Mouse (Mus musculus) heart, embryonic 14.5 days (tissue): ENCODE measurements at regions not wholly inside any gene's neighbourhood (a gene's known extent, or its start where the extent isn't known, plus 50 kb on each side); places are given as distances from the start of the nearest gene placed in this dataset.

Experiments
- ATAC-seq: fragments of 200-750 bp; cut with Nextera tagmentation; 2 replicates; pipeline ENCODE4 v1.8.0; 2017; ENCODE audit warnings: low read depth, moderate TSS enrichment; ENCODE audit not compliant: insufficient number of reproducible peaks, insufficient read depth, low FRiP score
- H3K27ac ChIP-seq, 2 experiments: fragments of 200-500 bp in 1 of 2; fragments of 300-500 bp in 1 of 2; sonication (generic) in 1 of 2; replicated peaks in 1 of 2; 2 replicates each; pipeline ENCODE4 v1.5.1; 2012 to 2014; ENCODE audit warnings: low read depth in 2 of 2, low read length in 2 of 2, control low read depth in 1 of 2, mild to moderate bottlenecking in 1 of 2, mixed read lengths in 1 of 2; ENCODE audit not compliant: control insufficient read depth in 1 of 2, insufficient read depth in 1 of 2
- H3K27me3 ChIP-seq: fragments of 300-500 bp; sonication (generic); 2 replicates; pipeline ENCODE4 v1.6.1; 2014; ENCODE audit warnings: mild to moderate bottlenecking, low read length, control low read depth; ENCODE audit not compliant: control insufficient read depth, insufficient read depth
- H3K36me3 ChIP-seq: fragments of 300-500 bp; sonication (generic); 2 replicates; pipeline ENCODE4 v1.6.1; 2014; ENCODE audit warnings: mild to moderate bottlenecking, control low read depth, low read length, mixed read lengths; ENCODE audit not compliant: control insufficient read depth, insufficient read depth
- H3K4me1 ChIP-seq, 2 experiments: fragments of 200-500 bp in 1 of 2; fragments of 300-500 bp in 1 of 2; sonication (generic) in 1 of 2; 2 replicates each; pipeline ENCODE4 v1.6.1; 2012 to 2014; ENCODE audit warnings: low read length in 2 of 2, control low read depth in 1 of 2, mixed read lengths in 1 of 2; ENCODE audit not compliant: control insufficient read depth in 2 of 2, insufficient read depth in 2 of 2
- H3K4me2 ChIP-seq: fragments of 300-500 bp; sonication (generic); 2 replicates; pipeline ENCODE4 v1.6.1; 2014; ENCODE audit warnings: mild to moderate bottlenecking, low read length
- H3K4me3 ChIP-seq, 2 experiments: fragments of 200-500 bp in 1 of 2; fragments of 300-500 bp in 1 of 2; sonication (generic) in 1 of 2; 2 replicates each; pipeline ENCODE4 v1.5.1; 2012 to 2014; ENCODE audit warnings: low read length in 2 of 2, mild to moderate bottlenecking in 2 of 2, control low read depth in 1 of 2, low read depth in 1 of 2, moderate library complexity in 1 of 2; ENCODE audit not compliant: control insufficient read depth in 1 of 2, insufficient read depth in 1 of 2
- H3K9ac ChIP-seq: fragments of 300-500 bp; sonication (generic); 2 replicates; pipeline ENCODE4 v1.6.1; 2014; ENCODE audit warnings: mild to moderate bottlenecking, low read length
- H3K9me3 ChIP-seq: fragments of 300-500 bp; sonication (generic); 2 replicates; pipeline ENCODE4 v1.6.1; 2016; ENCODE audit warnings: low read length, control low read depth; ENCODE audit not compliant: control insufficient read depth
- WGBS: fragments of 180-500 bp; shearing (Covaris S2); extraction: QIAGEN DNeasy Blood & Tissue Kit; methylation state at CpG from one replicate; pipeline ENCODE4 v1.1.7; 2014; 5-methylcytosine and 5-hydroxymethylcytosine counted together

GRCm38 (mm10) chr11:23148048-23148596 lies 107.7 kb upstream of the Xpo1 start:
- Histone ChIP-seq H3K4me2 (no peak overlapping the region), H3K27ac (no peak overlapping the region), H3K4me3 (no peak overlapping the region), H3K27me3 (no peaks in the 10 kb centered on the region), H3K9me3 (no peaks in the 10 kb centered on the region), H3K36me3 (no peaks in the 10 kb centered on the region), H3K4me1 (no peaks in the 10 kb centered on the region), H3K9ac (no peak overlapping the region)
- no peak for ATAC-seq
- 85% methylated on average over 8 of the region's 8 CpGs for WGBS

- ATAC-seq: no peak
- no peak overlapping the region for H3K27ac ChIP-seq
- 61% methylated on average over 5 of the region's 5 CpGs for WGBS
- no peak overlapping the region for H3K9ac ChIP-seq
- no peak overlapping the region for H3K4me3 ChIP-seq
- no peaks in the 10 kb centered on the region for H3K27me3 ChIP-seq
- no peaks in the 10 kb centered on the region for H3K36me3 ChIP-seq
- H3K4me1 ChIP-seq: no peaks in the 10 kb centered on the region
- H3K4me2 ChIP-seq: no peak overlapping the region
- no peaks in the 10 kb centered on the region for H3K9me3 ChIP-seq
Measured at GRCm38 (mm10) chr11:23149556-23150244, 106.1 kb upstream of the Xpo1 start.

GRCm38 (mm10) chr11:23154851-23155250 lies 101.0 kb upstream of the Xpo1 start:
- WGBS: 58% methylated on average over 1 of the region's 1 CpGs
- Histone ChIP-seq H3K4me3 (no peak overlapping the region), H3K9ac (no peak overlapping the region), H3K27me3 (no peaks in the 10 kb centered on the region), H3K4me1 (no peaks in the 10 kb centered on the region), H3K4me2 (no peak overlapping the region), H3K36me3 (no peaks in the 10 kb centered on the region), H3K27ac (no peak overlapping the region), H3K9me3 (no peaks in the 10 kb centered on the region)
- ATAC-seq: no peak

GRCm38 (mm10) chr11:23168546-23169218 lies 87.2 kb upstream of the Xpo1 start:
- Histone ChIP-seq H3K4me1 (no peaks in the 10 kb centered on the region), H3K9ac (no peak overlapping the region), H3K9me3 (no peaks in the 10 kb centered on the region), H3K4me3 (no peak overlapping the region), H3K27ac (no peak overlapping the region), H3K4me2 (no peak overlapping the region), H3K27me3 (no peaks in the 10 kb centered on the region), H3K36me3 (no peaks in the 10 kb centered on the region)
- ATAC-seq: no peak
- WGBS: 75% methylated on average over 12 of the region's 12 CpGs

GRCm38 (mm10) chr11:23169742-23170428 lies 86.0 kb upstream of the Xpo1 start:
- no peak overlapping the region for H3K27ac ChIP-seq
- no peaks in the 10 kb centered on the region for H3K9me3 ChIP-seq
- no peak overlapping the region for H3K4me3 ChIP-seq
- H3K36me3 ChIP-seq: no peaks in the 10 kb centered on the region
- ATAC-seq: no peak
- no peaks in the 10 kb centered on the region for H3K4me1 ChIP-seq
- no peaks in the 10 kb centered on the region for H3K27me3 ChIP-seq
- no peak overlapping the region for H3K4me2 ChIP-seq
- 34% methylated on average over 3 of the region's 3 CpGs for WGBS
- H3K9ac ChIP-seq: no peak overlapping the region

GRCm38 (mm10) chr11:23170813-23171212 lies 85.0 kb upstream of the Xpo1 start:
- Histone ChIP-seq H3K36me3 (no peaks in the 10 kb centered on the region), H3K27ac (no peak overlapping the region), H3K9ac (no peak overlapping the region), H3K4me2 (no peak overlapping the region), H3K9me3 (no peaks in the 10 kb centered on the region), H3K27me3 (no peaks in the 10 kb centered on the region), H3K4me1 (no peaks in the 10 kb centered on the region), H3K4me3 (no peak overlapping the region)
- WGBS: 75% methylated on average over 2 of the region's 2 CpGs
- no peak for ATAC-seq

- Histone ChIP-seq H3K27ac (no peak overlapping the region), H3K4me2 (no peak overlapping the region), H3K9me3 (no peaks in the 10 kb centered on the region), H3K4me3 (no peak overlapping the region), H3K4me1 (no peaks in the 10 kb centered on the region), H3K36me3 (no peaks in the 10 kb centered on the region), H3K9ac (no peak overlapping the region), H3K27me3 (no peaks in the 10 kb centered on the region)
- ATAC-seq: no peak
- 83% methylated on average over 1 of the region's 1 CpGs for WGBS
Measured at GRCm38 (mm10) chr11:23171760-23172159, 84.1 kb upstream of the Xpo1 start.
